Mouse (Mus musculus) forebrain, embryonic 10.5 days (tissue): Measurements from ENCODE around the gene Med25. TPM values are rescaled to one million over a fixed set of nuclear protein-coding genes. Genes with fewer than 3 reads are reported as not detected.

Source experiments
- DNase-seq: peaks from one replicate; pipeline ENCODE4 v3.0.0-alpha.2; 2017; ENCODE audit warnings: low spot score; ENCODE audit errors: extremely low spot score
- H3K27ac ChIP-seq: fragments of 300-500 bp; sonication (generic); 2 replicates; pipeline ENCODE4 v1.5.1; 2016; ENCODE audit warnings: mild to moderate bottlenecking
- H3K27me3 ChIP-seq: fragments of 300-500 bp; sonication (generic); 2 replicates; pipeline ENCODE4 v1.6.1; 2016; ENCODE audit warnings: mild to moderate bottlenecking; ENCODE audit not compliant: poor library complexity, severe bottlenecking
- H3K36me3 ChIP-seq: fragments of 300-500 bp; sonication (generic); replicated peaks from 2 replicates; pipeline ENCODE4 v1.6.1; 2016; ENCODE audit warnings: mild to moderate bottlenecking, moderate library complexity
- H3K4me1 ChIP-seq: fragments of 300-500 bp; sonication (generic); 2 replicates; pipeline ENCODE4 v1.6.1; 2016
- H3K4me3 ChIP-seq: fragments of 300-500 bp; sonication (generic); 2 replicates; pipeline ENCODE4 v1.5.1; 2016; ENCODE audit warnings: mild to moderate bottlenecking, moderate library complexity
- H3K9me3 ChIP-seq: fragments of 300-500 bp; sonication (generic); 2 replicates; pipeline ENCODE4 v1.6.1; 2016; ENCODE audit warnings: mild to moderate bottlenecking, moderate library complexity
- WGBS: fragments of 180-500 bp; shearing (Covaris S2); methylation state at CpG from one replicate; pipeline ENCODE4 v1.1.7; 2016; 5-methylcytosine and 5-hydroxymethylcytosine counted together
- polyA plus RNA-seq: library from polyadenylated mRNA; unstranded; fragments of >200 nt; fragmentation: Nextera tagmentation; extraction: Ambion mirVana; gene quantifications from 2 replicates; pipeline ENCODE4 v1.2.1, GENCODE M21; 2016

The Med25 gene
- polyA plus RNA-seq, 1 experiment from 2014 or later = 175 TPM

GRCm38 (mm10) chr7:44856265-44856916 lies 36.1 kb downstream of the Med25 start:
- Histone ChIP-seq H3K4me1 (peaks cover 78% of the 10 kb centered on the region), H3K27ac (peak overlapping the region; percentile 94), H3K4me3 (peak overlapping the region; percentile 93), H3K9me3 (no peaks in the 10 kb centered on the region), H3K27me3 (no peaks in the 10 kb centered on the region), H3K36me3 (peaks cover 44% of the 10 kb centered on the region)
- no peak for DNase-seq
- WGBS = 71% methylated on average over 9 of the region's 9 CpGs

- Histone ChIP-seq H3K4me3 (peak overlapping the region; percentile 66), H3K27me3 (no peaks in the 10 kb centered on the region), H3K36me3 (peaks cover 33% of the 10 kb centered on the region), H3K9me3 (no peaks in the 10 kb centered on the region), H3K4me1 (peaks cover 78% of the 10 kb centered on the region), H3K27ac (peak overlapping the region; percentile 91)
- 48% methylated on average over 10 of the region's 10 CpGs for WGBS
- DNase-seq = no peak
These were observed 37.5 kb downstream of the Med25 start for GRCm38 (mm10) chr7:44855036-44855435.

- H3K4me3 ChIP-seq = peak overlapping the region; percentile 66
- H3K27me3 ChIP-seq = no peaks in the 10 kb centered on the region
- H3K27ac ChIP-seq = peak overlapping the region; percentile 91
- DNase-seq = peak; percentile 78
- 3% methylated on average over 45 of the region's 45 CpGs for WGBS
- peaks cover 78% of the 10 kb centered on the region for H3K4me1 ChIP-seq
- H3K36me3 ChIP-seq = peaks cover 27% of the 10 kb centered on the region
- no peaks in the 10 kb centered on the region for H3K9me3 ChIP-seq
These were observed 38.0 kb downstream of the Med25 start for GRCm38 (mm10) chr7:44854356-44855031.

- WGBS = 36% methylated on average over 26 of the region's 26 CpGs
These were observed 38.7 kb downstream of the Med25 start for GRCm38 (mm10) chr7:44853596-44854355.

GRCm38 (mm10) chr7:44853065-44853464 lies 39.4 kb downstream of the Med25 start:
- Histone ChIP-seq H3K4me1 (peaks cover 74% of the 10 kb centered on the region), H3K4me3 (peak overlapping the region; percentile 4; the same call in 1 of the 2 replicates), H3K27ac (no peak overlapping the region), H3K36me3 (peaks cover 22% of the 10 kb centered on the region), H3K27me3 (no peaks in the 10 kb centered on the region), H3K9me3 (no peaks in the 10 kb centered on the region)
- WGBS = 96% methylated on average over 2 of the region's 2 CpGs
- DNase-seq = no peak

More at GRCm38 (mm10) chr7:44853596-44854355, 38.7 kb downstream of the Med25 start:
- Histone ChIP-seq H3K4me1 (peaks cover 78% of the 10 kb centered on the region), H3K27me3 (no peaks in the 10 kb centered on the region), H3K9me3 (no peaks in the 10 kb centered on the region), H3K27ac (peak overlapping the region; percentile 91), H3K4me3 (peak overlapping the region; percentile 66), H3K36me3 (peaks cover 27% of the 10 kb centered on the region)
- peak; percentile 49 for DNase-seq

GRCm38 (mm10) chr7:44852259-44853027 lies 40.1 kb downstream of the Med25 start:
- H3K27ac ChIP-seq = 0 out of 2 replicates have a peak overlapping the region, but pooled peaks have one; percentile 11
- peak overlapping the region; percentile 4 for H3K4me3 ChIP-seq
- peaks cover 74% of the 10 kb centered on the region for H3K4me1 ChIP-seq
- peaks cover 22% of the 10 kb centered on the region for H3K36me3 ChIP-seq
- no peaks in the 10 kb centered on the region for H3K9me3 ChIP-seq
- DNase-seq = no peak
- WGBS = 92% methylated on average over 36 of the region's 36 CpGs
- no peaks in the 10 kb centered on the region for H3K27me3 ChIP-seq

GRCm38 (mm10) chr7:44851625-44852234 lies 40.8 kb downstream of the Med25 start:
- Histone ChIP-seq H3K27ac (no peak overlapping the region), H3K4me1 (peaks cover 70% of the 10 kb centered on the region), H3K9me3 (no peaks in the 10 kb centered on the region), H3K36me3 (peaks cover 25% of the 10 kb centered on the region), H3K4me3 (peak overlapping the region; percentile 87), H3K27me3 (no peaks in the 10 kb centered on the region)
- DNase-seq = no peak
- WGBS = 93% methylated on average over 12 of the region's 12 CpGs

GRCm38 (mm10) chr7:44850789-44851624 lies 41.5 kb downstream of the Med25 start:
- Histone ChIP-seq H3K9me3 (no peaks in the 10 kb centered on the region), H3K4me1 (peaks cover 63% of the 10 kb centered on the region), H3K27me3 (no peaks in the 10 kb centered on the region), H3K36me3 (peaks cover 32% of the 10 kb centered on the region), H3K4me3 (peak overlapping the region; percentile 87), H3K27ac (peak overlapping the region; percentile 97)
- no peak for DNase-seq
- WGBS = 84% methylated on average over 8 of the region's 8 CpGs

GRCm38 (mm10) chr7:44850146-44850545 lies 42.4 kb downstream of the Med25 start:
- H3K27me3 ChIP-seq = no peaks in the 10 kb centered on the region
- H3K9me3 ChIP-seq = no peaks in the 10 kb centered on the region
- under 1% methylated on average over 33 of the region's 33 CpGs for WGBS
- peaks cover 55% of the 10 kb centered on the region for H3K4me1 ChIP-seq
- H3K4me3 ChIP-seq = peak overlapping the region; percentile 87
- peaks cover 41% of the 10 kb centered on the region for H3K36me3 ChIP-seq
- peak; percentile 79 for DNase-seq
- H3K27ac ChIP-seq = peak overlapping the region; percentile 97

GRCm38 (mm10) chr7:44849416-44850111 lies 42.9 kb downstream of the Med25 start:
- H3K4me3 ChIP-seq = peak overlapping the region; percentile 87
- H3K27ac ChIP-seq = peak overlapping the region; percentile 97
- peaks cover 49% of the 10 kb centered on the region for H3K4me1 ChIP-seq
- no peaks in the 10 kb centered on the region for H3K9me3 ChIP-seq
- H3K27me3 ChIP-seq = no peaks in the 10 kb centered on the region
- under 1% methylated on average over 41 of the region's 41 CpGs for WGBS
- peak; percentile 90 for DNase-seq
- peaks cover 47% of the 10 kb centered on the region for H3K36me3 ChIP-seq
